Mouse (Mus musculus) myocyte (in vitro differentiated cells): ENCODE measurements around the gene Sult6b2. TPM values are rescaled to one million over a fixed set of nuclear protein-coding genes. Genes with fewer than 3 reads are reported as not detected.

Experiments used
- H3K27me3 ChIP-seq: one replicate; pipeline ENCODE4 v1.6.1; 2011; ENCODE audit not compliant: control insufficient read depth, insufficient read depth, insufficient read length
- H3K36me3 ChIP-seq: one replicate; pipeline ENCODE4 v1.6.1; 2011; ENCODE audit not compliant: control insufficient read depth, insufficient read depth
- H3K4me2 ChIP-seq: one replicate; pipeline ENCODE4 v1.6.1; 2011; ENCODE audit warnings: low read depth, control low read depth
- H3K4me3 ChIP-seq: one replicate; pipeline ENCODE4 v1.5.1; 2011; ENCODE audit warnings: mild to moderate bottlenecking, control low read depth, moderate library complexity
- H3K79me2 ChIP-seq: one replicate; pipeline ENCODE4 v1.6.1; 2011; ENCODE audit not compliant: control insufficient read depth, insufficient read depth
- H3ac ChIP-seq: one replicate; pipeline ENCODE4 v1.6.1; 2011; ENCODE audit not compliant: control insufficient read depth, insufficient read length
- CEBPB ChIP-seq: IDR thresholded peaks from 2 replicates; pipeline ENCODE4 v1.6.1; 2011; ENCODE audit warnings: mild to moderate bottlenecking, moderate library complexity; ENCODE audit not compliant: poor library complexity, insufficient read depth, severe bottlenecking
- E2F4 ChIP-seq: IDR thresholded peaks from one replicate; pipeline ENCODE4 v1.6.1; 2011; ENCODE audit warnings: mild to moderate bottlenecking, control low read depth, moderate library complexity; ENCODE audit not compliant: insufficient read depth
- MAX ChIP-seq: IDR thresholded peaks from one replicate; pipeline ENCODE4 v1.6.1; 2011; ENCODE audit warnings: low read depth, mild to moderate bottlenecking, control low read depth
- MYOD1 ChIP-seq, 3 experiments: IDR thresholded peaks; one replicate each; pipeline ENCODE4 v1.6.1; 2011; ENCODE audit warnings: control low read depth in 2 of 3, low read depth in 2 of 3, mild to moderate bottlenecking in 2 of 3, moderate library complexity in 1 of 3; ENCODE audit not compliant: insufficient read length in 2 of 3, control insufficient read depth in 1 of 3
- MYOG ChIP-seq, 3 experiments: IDR thresholded peaks; one replicate each; pipeline ENCODE4 v1.6.1; 2011; ENCODE audit warnings: control low read depth in 2 of 3, low read depth in 2 of 3, mild to moderate bottlenecking in 2 of 3; ENCODE audit not compliant: insufficient read length in 2 of 3, control insufficient read depth in 1 of 3, insufficient read depth in 1 of 3
- POLR2A ChIP-seq: IDR thresholded peaks from one replicate; pipeline ENCODE4 v1.6.1; 2011; ENCODE audit warnings: low read depth, mild to moderate bottlenecking, control low read depth, moderate library complexity; ENCODE audit not compliant: insufficient read length
- POLR2AphosphoS2 ChIP-seq: IDR thresholded peaks from one replicate; pipeline ENCODE4 v1.6.1; 2011; ENCODE audit warnings: low read depth, control low read depth; ENCODE audit not compliant: insufficient read length
- REST ChIP-seq: IDR thresholded peaks from one replicate; pipeline ENCODE4 v1.6.1; 2011; ENCODE audit warnings: mild to moderate bottlenecking, control low read depth, moderate library complexity; ENCODE audit not compliant: insufficient read depth, insufficient read length
- SRF ChIP-seq: IDR thresholded peaks from one replicate; pipeline ENCODE4 v1.6.1; 2011; ENCODE audit warnings: low read depth; ENCODE audit not compliant: control insufficient read depth, insufficient read length
- TCF12 ChIP-seq: IDR thresholded peaks from one replicate; pipeline ENCODE4 v1.6.1; 2011; ENCODE audit warnings: mild to moderate bottlenecking, control low read depth; ENCODE audit not compliant: poor library complexity, insufficient read depth, severe bottlenecking
- TCF3 ChIP-seq: IDR thresholded peaks from one replicate; pipeline ENCODE4 v1.6.1; 2011; ENCODE audit warnings: low read depth, control low read depth; ENCODE audit not compliant: insufficient read length
- USF1 ChIP-seq: IDR thresholded peaks from one replicate; pipeline ENCODE4 v1.6.1; 2011; ENCODE audit warnings: low read depth, mild to moderate bottlenecking, control low read depth, moderate library complexity
- polyA plus RNA-seq: library from polyadenylated mRNA; unstranded; fragments of >200 nt; fragmentation: generic; extraction: Trizol; gene quantifications from one replicate; pipeline ENCODE4 v1.2.1, GENCODE M21; 2012; ENCODE audit warnings: missing spikeins

The Sult6b2 gene
- polyA plus RNA-seq, 1 experiment = not detected

GRCm38 (mm10) chr6:142785343-142785742, 19.0 kb downstream of the Sult6b2 start:
- no peak for TF ChIP-seq TCF3
- TF ChIP-seq MYOD1 (IDR thresholded peaks at IDR 0.05; ENCODE audit: control insufficient read depth in 1 of 3, insufficient read length in 2 of 3, low read depth in 2 of 3) = no peak
- TF ChIP-seq POLR2AphosphoS2 = no peak
- no peak for TF ChIP-seq SRF
- no peak for TF ChIP-seq REST
- TF ChIP-seq E2F4 = no peak
- TF ChIP-seq POLR2A = no peak
- no peak for TF ChIP-seq MAX
- TF ChIP-seq CEBPB = no peak
- no peak for TF ChIP-seq USF1
- no peak for TF ChIP-seq TCF12
- TF ChIP-seq MYOG (IDR thresholded peaks at IDR 0.05; ENCODE audit: control insufficient read depth in 1 of 3, insufficient read depth in 1 of 3, insufficient read length in 2 of 3, low read depth in 2 of 3) = no peak
- Histone ChIP-seq H3K79me2 (no peaks in the 10 kb centered on the region), H3K4me3 (no peak overlapping the region), H3K27me3 (no peaks in the 10 kb centered on the region), H3K36me3 (no peaks in the 10 kb centered on the region), H3K4me2 (no peak overlapping the region), H3ac (no peak overlapping the region)

- TF ChIP-seq TCF3 (no peak), SRF (no peak), TCF12 (no peak), REST (no peak), MYOG (IDR thresholded peaks at IDR 0.05; ENCODE audit: control insufficient read depth in 1 of 3, insufficient read depth in 1 of 3, insufficient read length in 2 of 3, low read depth in 2 of 3) (no peak), POLR2AphosphoS2 (no peak), E2F4 (no peak), MYOD1 (IDR thresholded peaks at IDR 0.05; ENCODE audit: control insufficient read depth in 1 of 3, insufficient read length in 2 of 3, low read depth in 2 of 3) (no peak), POLR2A (no peak), MAX (no peak), CEBPB (no peak)
- Histone ChIP-seq H3K4me3 (no peak overlapping the region), H3ac (no peak overlapping the region), H3K79me2 (no peaks in the 10 kb centered on the region), H3K27me3 (no peaks in the 10 kb centered on the region), H3K36me3 (no peaks in the 10 kb centered on the region), H3K4me2 (no peak overlapping the region)
These were observed 23.0 kb downstream of the Sult6b2 start for GRCm38 (mm10) chr6:142781286-142781685.

GRCm38 (mm10) chr6:142780574-142781033, 23.7 kb downstream of the Sult6b2 start:
- Histone ChIP-seq H3K4me2 (no peak overlapping the region), H3K4me3 (no peak overlapping the region), H3K27me3 (no peaks in the 10 kb centered on the region), H3K36me3 (no peaks in the 10 kb centered on the region), H3ac (no peak overlapping the region), H3K79me2 (no peaks in the 10 kb centered on the region)
- TF ChIP-seq POLR2A = no peak
- no peak for TF ChIP-seq CEBPB
- no peak for TF ChIP-seq POLR2AphosphoS2
- TF ChIP-seq MYOG (IDR thresholded peaks at IDR 0.05; ENCODE audit: control insufficient read depth in 1 of 3, insufficient read depth in 1 of 3, insufficient read length in 2 of 3, low read depth in 2 of 3) = no peak
- TF ChIP-seq TCF12 = no peak
- TF ChIP-seq MAX = no peak
- no peak for TF ChIP-seq E2F4
- no peak for TF ChIP-seq SRF
- TF ChIP-seq REST = no peak
- TF ChIP-seq USF1 = no peak

- H3K4me2 ChIP-seq = no peak overlapping the region
- TF ChIP-seq REST = no peak
- no peak for TF ChIP-seq USF1
- no peak for TF ChIP-seq MYOG (IDR thresholded peaks at IDR 0.05; ENCODE audit: control insufficient read depth in 1 of 3, insufficient read depth in 1 of 3, insufficient read length in 2 of 3, low read depth in 2 of 3)
- no peak for TF ChIP-seq MYOD1 (IDR thresholded peaks at IDR 0.05; ENCODE audit: control insufficient read depth in 1 of 3, insufficient read length in 2 of 3, low read depth in 2 of 3)
These were observed 24.3 kb downstream of the Sult6b2 start for GRCm38 (mm10) chr6:142779812-142780573.

More at GRCm38 (mm10) chr6:142779812-142780573, 24.3 kb downstream of the Sult6b2 start:
- H3K27me3 ChIP-seq = no peaks in the 10 kb centered on the region
- no peak overlapping the region for H3K4me3 ChIP-seq
- H3K36me3 ChIP-seq = no peaks in the 10 kb centered on the region
- no peak overlapping the region for H3ac ChIP-seq
- H3K79me2 ChIP-seq = no peaks in the 10 kb centered on the region
